In the genomic region with DNA sequence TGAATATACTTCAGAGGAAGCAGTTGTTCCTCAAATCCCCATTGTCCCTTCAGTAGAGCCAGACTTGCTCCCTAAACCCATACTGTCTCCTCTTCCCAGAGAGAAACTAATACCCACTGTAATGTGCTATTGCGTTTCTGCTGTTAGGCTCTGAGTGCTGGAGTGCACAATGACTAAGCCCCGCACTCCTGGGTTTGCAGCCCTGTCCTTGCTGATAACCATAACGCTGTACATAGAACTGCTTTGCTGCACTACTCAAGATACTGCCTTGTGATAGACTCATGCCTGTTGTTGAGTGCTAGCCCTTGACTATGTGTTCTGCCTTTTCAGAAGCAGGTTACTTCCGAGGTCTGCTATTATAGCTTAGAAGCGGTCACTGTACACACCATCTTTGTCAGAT, we compare ENCODE assay signal across 25 mouse cellular contexts. TPM values are rescaled to one million over a fixed set of nuclear protein-coding genes. Genes with fewer than 3 reads are reported as not detected.
DNase-seq lines count a peak whose midpoint lies in the region; ATAC-seq lines count a peak whose summit lies in the region.
"Had no signal": no experiment of that assay in that cellular context is flagged by ENCODE, and none has a peak within 500 bp of the region (broad histone marks: within the 10 kb centered on the region; RNA-seq: fewer than 3 reads in every experiment).

No protein-coding gene starts in this region.

- ATAC-seq in heart, embryonic 12.5 days (ENCODE audit: insufficient number of reproducible peaks, low FRiP score), result peak; percentile 59; the same call in 1 of the 2 replicates
- peak; percentile 67 for ATAC-seq in erythroid progenitor cell, adult 5-6 weeks (replicated peaks; ENCODE audit: low FRiP score, poor library complexity, severe bottlenecking)
- peak; percentile 94 for ATAC-seq in liver, embryonic 15.5 days (ENCODE audit: insufficient read depth)
- ATAC-seq: forebrain, embryonic 13.5 days; hindbrain, postnatal 0 days; intestine, embryonic 16.5 days; midbrain, embryonic 16.5 days had no signal

- H3K4me1 ChIP-seq in heart, embryonic 12.5 days (replicated peaks), result peaks cover 3% of the 10 kb centered on the region; the same call in 1 of the 2 replicates
- peaks cover 33% of the 10 kb centered on the region for H3K4me1 ChIP-seq in liver, embryonic 15.5 days (replicated peaks)
- H3K4me1 ChIP-seq: embryonic facial prominence, embryonic 12.5 days; hindbrain, embryonic 10.5 days; limb, embryonic 12.5 days; stomach, embryonic 15.5 days had no signal

- WGBS in heart, embryonic 12.5 days, result 75% methylated on average over 5 of the region's 5 CpGs
- 25% methylated on average over 5 of the region's 5 CpGs for WGBS in liver, embryonic 15.5 days (ENCODE audit: insufficient replicate concordance)

- intact Hi-C loops in heart, postnatal 25 days (cut with DNase I), result loop anchor here (10.0 kb wide), 1 partner anchor 195 kb away; no protein-coding TSS in a partner anchor

- H3K27me3 ChIP-seq in heart, embryonic 12.5 days (replicated peaks), result no peaks in the 10 kb centered on the region
- no peaks in the 10 kb centered on the region for H3K27me3 ChIP-seq in liver, embryonic 15.5 days
- H3K27me3 ChIP-seq: embryonic facial prominence, embryonic 12.5 days; forebrain, embryonic 13.5 days; limb, embryonic 12.5 days; stomach, embryonic 15.5 days had no signal

- peaks cover 27% of the 10 kb centered on the region for H3K36me3 ChIP-seq in heart, embryonic 12.5 days
- peaks cover 23% of the 10 kb centered on the region for H3K36me3 ChIP-seq in liver, embryonic 15.5 days (replicated peaks)

- no peak overlapping the region for H3K4me2 ChIP-seq in heart, embryonic 12.5 days
- H3K4me2 ChIP-seq in liver, embryonic 15.5 days, result peak overlapping the region; percentile 11; the same call in 1 of the 2 replicates
- H3K4me2 ChIP-seq: embryonic facial prominence, embryonic 12.5 days; forebrain, embryonic 13.5 days; limb, embryonic 12.5 days; lung, embryonic 14.5 days; stomach, embryonic 15.5 days had no signal

- no peak for DNase-seq in heart, postnatal 25 days (ENCODE audit: low spot score)
- DNase-seq in ovary, postnatal 36 days (ENCODE audit: low spot score), result no peak
- no peak for DNase-seq in lung, adult 18-20 months
- DNase-seq in lung, postnatal 14 days, result no peak
- DNase-seq: cerebellum, adult 11 months; cerebellum, postnatal 14 days; gastrocnemius, adult 2 months; kidney, adult 9 months; kidney, postnatal 25 days; lung, embryonic 14.5 days; lung, postnatal 36 days; thymus, adult 18-20 months; thymus, postnatal 36 days had no signal

- H3K27ac ChIP-seq in heart, embryonic 12.5 days (ENCODE audit: poor library complexity, severe bottlenecking), result no peak overlapping the region
- peak overlapping the region; percentile 45 for H3K27ac ChIP-seq in liver, embryonic 15.5 days (replicated peaks)
- H3K27ac ChIP-seq: embryonic facial prominence, embryonic 12.5 days; forebrain, embryonic 13.5 days; gastrocnemius, adult 2 months; hindbrain, embryonic 10.5 days; hindbrain, postnatal 0 days; limb, embryonic 12.5 days; stomach, embryonic 15.5 days had no signal

- H3K9ac ChIP-seq in heart, embryonic 12.5 days, result no peak overlapping the region
- no peak overlapping the region for H3K9ac ChIP-seq in liver, embryonic 15.5 days
- H3K9ac ChIP-seq: embryonic facial prominence, embryonic 12.5 days; forebrain, embryonic 13.5 days; limb, embryonic 12.5 days; lung, embryonic 14.5 days; stomach, embryonic 15.5 days had no signal

- H3K4me3 ChIP-seq in heart, embryonic 12.5 days, result no peak overlapping the region
- no peak overlapping the region for H3K4me3 ChIP-seq in liver, embryonic 15.5 days (replicated peaks)
- H3K4me3 ChIP-seq: embryonic facial prominence, embryonic 12.5 days; erythroblast, embryonic 14.5 days; forebrain, embryonic 13.5 days; gastrocnemius, adult 2 months; hindbrain, embryonic 10.5 days; limb, embryonic 12.5 days; stomach, embryonic 15.5 days had no signal

- H3K9me3 ChIP-seq in heart, embryonic 12.5 days (replicated peaks), result no peaks in the 10 kb centered on the region
- H3K9me3 ChIP-seq in liver, embryonic 15.5 days (replicated peaks), result no peaks in the 10 kb centered on the region
- H3K9me3 ChIP-seq: embryonic facial prominence, embryonic 12.5 days; forebrain, embryonic 13.5 days; hindbrain, embryonic 10.5 days; limb, embryonic 12.5 days; stomach, embryonic 15.5 days had no signal

RNA-seq across cellular contexts. Expression of gene Ppm1a, which starts 22.9 kb away (rescaled TPM):
- polyA plus RNA-seq in heart, embryonic 12.5 days (2016; fragmentation: Nextera tagmentation; extraction: Ambion mirVana), result 65.0 and 65.4 TPM in 2 replicates
- 100 to 1,000 TPM; 217 to 223 TPM for total RNA-seq in heart, postnatal 25 days (2021)
- total RNA-seq in erythroid progenitor cell, adult 5-6 weeks (2015; ENCODE audit: low replicate concordance), result 35.3 and 39.0 TPM in 2 replicates
- total RNA-seq in erythroid progenitor cell, adult 5-6 weeks (2017; ENCODE audit: low replicate concordance), result 59.6 and 85.5 TPM in 2 replicates
- polyA plus RNA-seq in liver, embryonic 15.5 days (2015; fragmentation: Nextera tagmentation; extraction: Ambion mirVana), result 26.2 and 27.7 TPM in 2 replicates
